Mouse (Mus musculus): ENCODE measurements at regions not wholly inside any gene's neighbourhood (a gene's known extent, or its start where the extent isn't known, plus 50 kb on each side); places are given as distances from the start of the nearest gene placed in this dataset.
A peak's percentile ranks its signal among the peaks of the same experiment; 100 is the strongest.

- peak in 1 of 2 experiments; percentile 19 for DNase-seq
- intact Hi-C loops (cut with DNase I): no loop called here
Observed at GRCm38 (mm10) chr3:103451971-103452370, 123.1 kb upstream of the Syt6 start.

- no peak for DNase-seq
- intact Hi-C loops (cut with DNase I): no loop called here
Observed at GRCm38 (mm10) chr3:103463760-103464159, 111.3 kb upstream of the Syt6 start.

- DNase-seq: no peak
- intact Hi-C loops (cut with DNase I): no loop called here
Observed at GRCm38 (mm10) chr3:103464181-103464580, 110.8 kb upstream of the Syt6 start.

GRCm38 (mm10) chr3:103464729-103465128 is 110.3 kb upstream of the Syt6 start:
- DNase-seq: no peak
- intact Hi-C loops (cut with DNase I): no loop called here

GRCm38 (mm10) chr3:103465132-103465690 is 109.8 kb upstream of the Syt6 start:
- DNase-seq: no peak
- intact Hi-C loops (cut with DNase I): no loop called here

- no peak for DNase-seq
- intact Hi-C loops (cut with DNase I): no loop called here
Observed at GRCm38 (mm10) chr3:103465948-103466347, 109.1 kb upstream of the Syt6 start.

GRCm38 (mm10) chr3:103470586-103471400 is 104.2 kb upstream of the Syt6 start:
- no peak for DNase-seq
- intact Hi-C loops (cut with DNase I): no loop called here

- intact Hi-C loops (cut with DNase I): no loop called here
- no peak for DNase-seq
Observed at GRCm38 (mm10) chr3:103472598-103472997, 102.4 kb upstream of the Syt6 start.

- peak; percentile 37 to 40 for DNase-seq
- intact Hi-C loops (cut with DNase I): no loop called here
Observed at GRCm38 (mm10) chr3:103473336-103473735, 101.7 kb upstream of the Syt6 start.

- intact Hi-C loops (cut with DNase I): loop anchor here (5.0 kb wide), 1 partner anchor 257 kb away; the partner anchor contains the start of genes Gm10964 and Olfml3
- no peak for DNase-seq
Observed at GRCm38 (mm10) chr3:103479845-103480543, 95.0 kb upstream of the Syt6 start.

- peak in 1 of 2 experiments; percentile 32 for DNase-seq
- intact Hi-C loops (cut with DNase I): loop anchor here (5.0 kb wide), 1 partner anchor 257 kb away; the partner anchor contains the start of genes Gm10964 and Olfml3
Observed at GRCm38 (mm10) chr3:103480676-103481075, 94.4 kb upstream of the Syt6 start.

GRCm38 (mm10) chr3:103483316-103483715 is 91.7 kb upstream of the Syt6 start:
- intact Hi-C loops (cut with DNase I): loop anchor here (5.0 kb wide), 1 partner anchor 254 kb away; the partner anchor contains the start of genes Gm10964 and Olfml3
- peak in 1 of 2 experiments; percentile 7 for DNase-seq

- intact Hi-C loops (cut with DNase I): loop anchor here (5.0 kb wide), 1 partner anchor 254 kb away; the partner anchor contains the start of genes Gm10964 and Olfml3
- peak in 1 of 2 experiments; percentile 32 for DNase-seq
Observed at GRCm38 (mm10) chr3:103483762-103484161, 91.3 kb upstream of the Syt6 start.

- DNase-seq: no peak
- intact Hi-C loops (cut with DNase I): no loop called here
Observed at GRCm38 (mm10) chr3:103489786-103490185, 85.2 kb upstream of the Syt6 start.

- DNase-seq: no peak
- intact Hi-C loops (cut with DNase I): no loop called here
Observed at GRCm38 (mm10) chr3:103490966-103491365, 84.1 kb upstream of the Syt6 start.

GRCm38 (mm10) chr3:103492211-103492610 is 82.8 kb upstream of the Syt6 start:
- intact Hi-C loops (cut with DNase I): no loop called here
- no peak for DNase-seq

- intact Hi-C loops (cut with DNase I): no loop called here
- DNase-seq: no peak
Observed at GRCm38 (mm10) chr3:103493623-103494022, 81.4 kb upstream of the Syt6 start.

GRCm38 (mm10) chr3:103494043-103494442 is 81.0 kb upstream of the Syt6 start:
- intact Hi-C loops (cut with DNase I): no loop called here
- no peak for DNase-seq

- intact Hi-C loops (cut with DNase I): no loop called here
- no peak for DNase-seq
Observed at GRCm38 (mm10) chr3:103496083-103496482, 78.9 kb upstream of the Syt6 start.

GRCm38 (mm10) chr3:103496683-103497082 is 78.3 kb upstream of the Syt6 start:
- no peak for DNase-seq
- intact Hi-C loops (cut with DNase I): no loop called here

- intact Hi-C loops (cut with DNase I): no loop called here
- DNase-seq: no peak
Observed at GRCm38 (mm10) chr3:103497696-103498095, 77.3 kb upstream of the Syt6 start.

Measured in heart, postnatal 14 days (tissue).